Mouse (Mus musculus) adrenal gland, adult 10 weeks (tissue): Measurements from ENCODE around the gene Ncoa1. TPM values are rescaled to one million over a fixed set of nuclear protein-coding genes. Genes with fewer than 3 reads are reported as not detected.

Experiments used
- polyA plus RNA-seq: library from polyadenylated mRNA; stranded (reverse); fragments of 350-450 nt; fragmentation: Illumina TruSeq; extraction: RNeasy Lipid Tissue Mini Kit (QIAGEN cat#74804); gene quantifications from one replicate; pipeline ENCODE4 v1.2.3, GENCODE M21; 2014; ENCODE audit warnings: low read depth, low replicate concordance

The Ncoa1 gene
- polyA plus RNA-seq: 30.6 TPM

GRCm38 (mm10) chr12:4476832-4477671 is at the start of gene Ncoa1:
Gene Ncoa1, minus strand, starts transcription at chr12:4477182.

GRCm38 (mm10) chr12:4233572-4234508 is 243.1 kb downstream of the Ncoa1 start, which contains the start of the genes Ptrhd1 and Cenpo:
Gene Ptrhd1, plus strand, starts transcription at chr12:4234027.
Gene Cenpo, minus strand, starts transcription at chr12:4234294.

Other genes starting within 250 kb of the Ncoa1 start
- gene Ptrhd1, start 243.2 kb downstream of the Ncoa1 start, polyA plus RNA-seq: 4.7 TPM
- 5.9 TPM for gene Cenpo, start 242.9 kb downstream of the Ncoa1 start, polyA plus RNA-seq
- 127 TPM for gene Itsn2, start 115.5 kb upstream of the Ncoa1 start, polyA plus RNA-seq
- not detected for gene Gm3625, start 115.7 kb upstream of the Ncoa1 start, polyA plus RNA-seq